Mouse (Mus musculus) CD8-positive naive resting alpha-beta T cell, adult 2 months (primary cell): ENCODE data around the gene Fam160a1.

Experiments used
- DNase-seq, 2 experiments: peaks; one replicate each; pipeline ENCODE4 v3.0.0; 2022; ENCODE audit warnings: low read depth in 2 of 2, low spot score in 2 of 2

The Fam160a1 gene

GRCm38 (mm10) chr3:85635591-85635990 lies 181.5 kb downstream of the Fam160a1 start:
- no peak for DNase-seq

GRCm38 (mm10) chr3:85635126-85635419 lies 182.0 kb downstream of the Fam160a1 start:
- DNase-seq = no peak

- DNase-seq = no peak
Observed at GRCm38 (mm10) chr3:85634389-85635125, 182.5 kb downstream of the Fam160a1 start.

DNA sequence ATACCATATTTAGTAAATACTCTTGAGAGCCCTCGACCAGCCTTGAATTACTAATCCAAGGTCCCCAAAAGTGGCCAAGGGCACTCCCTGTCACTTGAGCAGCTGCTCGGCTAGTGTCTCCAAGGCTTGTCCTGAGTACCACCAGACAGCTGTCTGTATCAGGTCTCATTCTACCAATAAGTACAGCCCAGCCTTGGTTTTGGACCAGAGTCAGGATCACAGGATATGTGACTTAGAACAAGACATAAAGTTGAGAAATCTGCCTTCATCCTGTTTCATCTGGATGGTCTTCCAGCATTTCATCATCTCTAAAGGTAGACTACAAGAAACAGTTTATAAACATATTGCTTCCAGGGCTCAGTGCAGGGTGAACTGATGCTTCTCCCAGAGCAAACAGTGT lies 183.4 kb downstream of the Fam160a1 start:
- no peak for DNase-seq

DNA sequence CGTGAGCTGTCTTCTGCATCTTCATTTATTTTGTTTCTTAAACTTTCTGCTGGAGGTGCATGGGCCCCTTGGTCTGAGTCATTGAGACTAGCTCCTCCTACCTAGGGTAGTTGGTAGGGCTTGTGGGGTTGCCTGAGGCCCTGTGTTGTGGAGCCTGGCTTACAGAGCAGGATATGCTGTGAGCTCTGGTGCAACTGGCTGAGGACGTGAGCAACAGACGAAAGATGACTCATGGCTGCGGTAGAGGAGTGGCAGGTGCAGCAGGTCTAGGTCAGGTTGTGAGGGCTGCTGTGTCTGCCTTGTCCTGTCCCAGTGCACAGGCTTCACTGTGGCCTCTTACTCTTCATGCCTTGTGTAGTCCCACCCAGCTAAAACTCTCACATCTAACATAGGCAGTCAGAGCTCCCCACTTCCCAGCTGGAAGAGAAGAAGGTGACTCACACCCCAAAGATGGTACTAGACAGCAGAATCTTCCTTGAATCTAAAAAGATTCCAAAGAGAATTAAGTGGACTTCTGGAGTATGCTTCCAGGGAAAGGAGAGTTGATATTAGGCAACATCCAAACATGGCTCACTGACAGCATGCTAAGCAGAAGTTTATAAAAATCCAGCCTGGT lies 187.1 kb downstream of the Fam160a1 start:
- DNase-seq = no peak

DNA sequence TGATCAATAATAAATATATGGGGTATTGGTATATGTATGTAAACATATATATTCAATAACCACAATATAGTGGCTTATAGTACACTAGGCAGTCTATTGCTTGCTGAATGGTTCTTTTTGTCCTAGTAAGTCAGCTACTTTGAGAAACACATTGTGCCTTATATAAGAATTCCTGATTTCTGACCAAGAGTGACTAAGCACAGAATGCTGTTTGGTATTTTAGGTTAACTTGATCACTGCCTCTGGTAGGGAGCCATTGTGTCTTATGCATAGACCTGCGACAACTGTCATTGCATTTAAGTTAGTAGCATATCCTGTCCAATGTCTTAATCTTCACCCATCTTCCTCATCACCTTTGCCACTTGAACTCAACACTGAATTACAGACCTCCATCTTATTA lies 197.3 kb downstream of the Fam160a1 start:
- DNase-seq = no peak

DNA sequence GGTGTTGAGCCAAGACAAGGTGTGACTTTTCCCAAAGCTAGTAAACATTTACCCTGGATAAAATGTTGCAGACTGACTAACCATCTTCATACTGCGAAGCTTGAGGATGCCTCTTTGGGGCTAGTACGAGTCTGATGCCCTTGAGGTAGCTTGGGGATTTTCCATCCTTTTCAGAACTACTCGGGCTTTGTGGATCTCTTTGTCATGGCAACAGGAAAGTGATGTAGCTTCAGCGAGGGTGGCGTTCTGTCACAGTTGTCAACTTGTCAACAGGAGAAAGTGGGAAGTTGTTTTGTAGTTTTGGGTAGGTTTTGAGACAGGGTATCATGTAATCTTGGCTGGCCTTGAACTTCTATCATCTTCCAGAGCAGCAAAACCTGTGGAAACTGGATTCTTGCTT lies 197.7 kb downstream of the Fam160a1 start:
- DNase-seq = no peak

GRCm38 (mm10) chr3:85618885-85619284 lies 198.2 kb downstream of the Fam160a1 start:
- no peak for DNase-seq

GRCm38 (mm10) chr3:85616389-85616788 lies 200.7 kb downstream of the Fam160a1 start:
- DNase-seq = no peak
